Mouse (Mus musculus) liver, embryonic 12.5 days (tissue): ENCODE results near the gene Trappc10. TPM values are rescaled to one million over a fixed set of nuclear protein-coding genes. Genes with fewer than 3 reads are reported as not detected.
A peak's percentile ranks its signal among the peaks of the same experiment; 100 is the strongest.

Experiments used
- ATAC-seq: fragments of 200-750 bp; cut with Nextera tagmentation; 2 replicates; pipeline ENCODE4 v1.8.0; 2017; ENCODE audit warnings: moderate number of reproducible peaks, mild to moderate bottlenecking, moderate library complexity
- H3K27ac ChIP-seq: fragments of 300-500 bp; sonication (generic); 2 replicates; pipeline ENCODE4 v1.5.1; 2016; ENCODE audit warnings: mild to moderate bottlenecking
- H3K27me3 ChIP-seq: fragments of 300-500 bp; sonication (generic); replicated peaks from 2 replicates; pipeline ENCODE4 v1.6.1; 2016; ENCODE audit warnings: mild to moderate bottlenecking, moderate library complexity
- H3K36me3 ChIP-seq: fragments of 300-500 bp; sonication (generic); 2 replicates; pipeline ENCODE4 v1.6.1; 2016; ENCODE audit warnings: mild to moderate bottlenecking, moderate library complexity
- H3K4me1 ChIP-seq: fragments of 300-500 bp; sonication (generic); 2 replicates; pipeline ENCODE4 v1.6.1; 2016
- H3K4me2 ChIP-seq: fragments of 300-500 bp; sonication (generic); 2 replicates; pipeline ENCODE4 v1.6.1; 2016; ENCODE audit warnings: mild to moderate bottlenecking, moderate library complexity
- H3K4me3 ChIP-seq: fragments of 300-500 bp; sonication (generic); 2 replicates; pipeline ENCODE4 v1.5.1; 2016; ENCODE audit warnings: mild to moderate bottlenecking, moderate library complexity
- H3K9ac ChIP-seq: fragments of 300-500 bp; sonication (generic); 2 replicates; pipeline ENCODE4 v1.6.1; 2016; ENCODE audit warnings: mild to moderate bottlenecking, moderate library complexity
- H3K9me3 ChIP-seq: fragments of 300-500 bp; sonication (generic); replicated peaks from 2 replicates; pipeline ENCODE4 v1.6.1; 2016; ENCODE audit warnings: mild to moderate bottlenecking, moderate library complexity
- WGBS: fragments of 180-500 bp; shearing (Covaris S2); methylation state at CpG from one replicate; pipeline ENCODE4 v1.1.7; 2016; ENCODE audit not compliant: insufficient replicate concordance; 5-methylcytosine and 5-hydroxymethylcytosine counted together
- polyA plus RNA-seq: library from polyadenylated mRNA; unstranded; fragments of >200 nt; fragmentation: Nextera tagmentation; extraction: Ambion mirVana; gene quantifications from 2 replicates; pipeline ENCODE4 v1.2.1, GENCODE M21; 2016

The Trappc10 gene
- 21.9 and 24.5 TPM in 2 replicates for polyA plus RNA-seq

DNA sequence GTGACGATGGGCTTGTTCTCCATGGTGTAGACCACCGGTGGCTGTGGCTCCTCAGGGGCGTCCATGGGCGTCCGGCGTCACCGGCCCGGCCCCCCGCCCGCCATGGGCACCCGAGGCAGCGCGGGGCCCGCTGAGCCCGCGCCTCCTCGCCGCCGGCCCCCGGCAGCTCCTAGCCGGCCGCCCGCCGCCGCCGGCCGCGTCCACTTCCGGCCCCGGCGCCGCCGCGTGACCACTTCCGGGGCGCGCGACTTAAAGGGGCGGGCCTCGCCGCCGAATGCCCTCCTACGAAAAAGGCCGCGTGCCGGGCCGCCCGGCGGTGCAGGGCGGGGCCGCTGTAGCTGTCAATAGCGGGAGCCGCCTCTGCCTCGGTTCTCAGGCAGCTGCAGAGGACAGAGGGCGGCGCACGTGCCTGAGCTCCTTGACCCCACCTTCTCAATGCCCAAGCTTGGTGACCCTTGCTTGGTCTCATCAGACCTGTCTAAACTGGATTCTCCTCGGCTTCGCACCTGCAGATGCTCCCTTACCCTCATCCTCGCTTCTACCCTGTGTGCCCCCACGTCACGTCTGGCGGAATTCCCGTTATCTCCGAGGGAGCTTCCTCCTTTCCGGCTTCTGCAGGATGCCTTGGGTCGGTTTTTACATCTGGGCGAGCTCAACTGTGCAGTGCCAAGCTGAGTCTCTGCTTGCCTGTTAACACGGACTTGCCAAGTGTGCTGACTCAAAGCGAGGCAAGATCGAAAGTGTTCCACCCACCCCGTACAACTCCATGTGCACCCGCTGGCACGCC lies at the start of gene Trappc10:
Gene Trappc10, minus strand, starts transcription at position 204 of the 787 bp plus-strand sequence.
- peaks cover 73% of the 10 kb centered on the region for H3K4me1 ChIP-seq
- H3K36me3 ChIP-seq: peaks cover 12% of the 10 kb centered on the region; the same call in 1 of the 2 replicates

GRCm38 (mm10) chr10:78293576-78293975 lies 49.1 kb upstream of the Trappc10 start:
- H3K9me3 ChIP-seq: no peaks in the 10 kb centered on the region
- no peaks in the 10 kb centered on the region; the same call in 1 of the 2 replicates for H3K27me3 ChIP-seq
- H3K27ac ChIP-seq: no peak overlapping the region
- H3K4me3 ChIP-seq: no peak overlapping the region
- peaks cover 25% of the 10 kb centered on the region for H3K4me1 ChIP-seq
- H3K4me2 ChIP-seq: no peak overlapping the region
- no peak for ATAC-seq
- 52% methylated on average over 1 of the region's 1 CpGs for WGBS
- H3K9ac ChIP-seq: no peak overlapping the region
- H3K36me3 ChIP-seq: no peaks in the 10 kb centered on the region

More for the DNA sequence above, at the start of gene Trappc10:
- Histone ChIP-seq H3K27ac (peak within 1 kb of the TSS; percentile 90), H3K9ac (peak within 1 kb of the TSS; percentile 96), H3K9me3 (no peaks in the 10 kb centered on the region), H3K27me3 (no peaks in the 10 kb centered on the region), H3K4me3 (peak within 1 kb of the TSS; percentile 95), H3K4me2 (peak within 1 kb of the TSS; percentile 98)
- peak; percentile 92 for ATAC-seq
- under 1% methylated on average over 65 of the region's 74 CpGs for WGBS

DNA sequence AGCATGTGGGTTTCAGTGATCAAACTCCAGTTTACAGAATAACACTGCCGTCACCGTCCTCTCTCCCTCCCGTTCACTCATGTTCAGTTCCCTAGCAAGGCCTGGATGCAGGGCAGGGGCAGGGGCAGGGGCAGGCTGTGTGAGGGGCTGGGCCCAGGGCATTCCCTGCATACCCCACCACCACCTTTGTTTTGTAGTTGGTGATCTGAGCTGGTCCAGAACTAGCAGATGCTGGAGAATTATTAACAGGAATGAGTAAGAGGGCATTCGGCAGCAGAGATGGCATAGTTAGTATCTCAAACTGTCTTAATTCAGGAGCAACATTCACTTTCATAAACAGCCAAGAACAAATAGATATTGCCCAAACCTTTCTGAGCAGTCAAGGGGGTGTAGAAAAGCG lies 47.9 kb upstream of the Trappc10 start:
- no peak for ATAC-seq
- Histone ChIP-seq H3K27ac (no peak overlapping the region), H3K36me3 (no peaks in the 10 kb centered on the region), H3K4me1 (peaks cover 16% of the 10 kb centered on the region; the same call in 1 of the 2 replicates), H3K4me3 (no peak overlapping the region), H3K9me3 (no peaks in the 10 kb centered on the region), H3K9ac (no peak overlapping the region), H3K27me3 (no peaks in the 10 kb centered on the region; the same call in 1 of the 2 replicates), H3K4me2 (no peak overlapping the region)
- 84% methylated on average over 5 of the region's 5 CpGs for whole genome bisulfite sequencing

- Histone ChIP-seq H3K9me3 (no peaks in the 10 kb centered on the region), H3K36me3 (peaks cover 12% of the 10 kb centered on the region), H3K4me2 (no peak overlapping the region), H3K9ac (no peak overlapping the region), H3K4me1 (peaks cover 10% of the 10 kb centered on the region; the same call in 1 of the 2 replicates), H3K27ac (no peak overlapping the region), H3K4me3 (no peak overlapping the region), H3K27me3 (no peaks in the 10 kb centered on the region; the same call in 1 of the 2 replicates)
- no peak for ATAC-seq
- 69% methylated on average over 8 of the region's 8 CpGs for WGBS
Observed at GRCm38 (mm10) chr10:78290730-78291535, 46.5 kb upstream of the Trappc10 start.

GRCm38 (mm10) chr10:78288896-78289295 lies 44.5 kb upstream of the Trappc10 start:
- H3K9me3 ChIP-seq: no peaks in the 10 kb centered on the region
- H3K27ac ChIP-seq: no peak overlapping the region
- no peak overlapping the region for H3K4me3 ChIP-seq
- H3K27me3 ChIP-seq: peaks cover 2% of the 10 kb centered on the region; the same call in 1 of the 2 replicates
- WGBS: 58% methylated on average over 4 of the region's 4 CpGs
- peaks cover 21% of the 10 kb centered on the region for H3K36me3 ChIP-seq
- H3K4me1 ChIP-seq: peaks cover 8% of the 10 kb centered on the region; the same call in 1 of the 2 replicates
- ATAC-seq: no peak
- H3K4me2 ChIP-seq: no peak overlapping the region
- H3K9ac ChIP-seq: no peak overlapping the region

DNA sequence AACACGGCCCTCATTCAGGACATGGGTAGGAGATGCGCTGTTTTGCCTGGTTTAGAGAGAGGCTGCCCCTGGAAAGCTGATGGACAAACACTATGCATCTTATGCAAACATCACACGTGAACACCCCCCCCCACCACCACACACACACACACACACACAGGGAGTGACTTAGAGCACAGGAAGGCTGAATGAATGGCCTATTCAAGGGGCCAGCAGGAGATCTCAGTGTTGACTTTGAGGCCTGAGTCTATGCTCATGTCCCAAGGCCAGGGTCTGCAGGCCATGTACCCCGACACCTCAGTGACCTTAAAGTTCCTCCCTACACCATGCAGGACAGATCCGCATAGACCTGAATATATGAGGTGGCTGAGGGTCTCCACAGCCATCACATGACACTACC lies 43.7 kb upstream of the Trappc10 start:
- 78% methylated on average over 5 of the region's 5 CpGs for WGBS
- H3K27ac ChIP-seq: no peak overlapping the region
- ATAC-seq: no peak

DNA sequence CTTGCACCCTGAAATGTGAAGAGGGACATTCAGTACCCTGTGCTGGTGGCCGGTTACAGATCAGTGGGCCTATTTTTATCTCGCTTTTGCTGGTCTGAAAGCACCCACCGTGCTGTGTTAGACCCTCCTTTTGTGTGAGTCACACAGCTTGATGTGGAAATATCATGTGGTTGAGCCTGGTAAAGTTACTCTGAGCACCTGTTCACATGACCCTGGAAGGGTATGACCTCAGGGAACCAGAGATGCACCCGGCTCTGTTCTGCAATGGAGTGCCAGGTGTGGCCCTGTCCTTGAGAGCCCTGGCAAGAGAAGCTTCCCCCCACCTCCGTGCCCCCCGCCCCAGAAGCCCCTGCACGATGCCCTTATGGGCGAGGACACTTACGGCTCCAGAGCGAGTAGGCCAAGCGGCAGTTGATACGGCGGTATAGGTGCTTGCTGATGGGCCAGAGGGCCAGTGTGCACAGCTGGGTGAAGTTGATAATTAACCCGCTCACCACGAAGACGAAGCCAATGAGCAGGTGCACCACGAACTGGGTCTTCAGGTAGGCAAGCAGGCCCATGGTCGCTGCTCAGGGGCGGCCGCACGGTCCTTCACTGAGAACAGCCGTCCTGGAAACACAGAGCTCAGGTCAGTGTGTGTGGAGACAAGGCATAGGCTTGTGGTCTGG lies 43.2 kb upstream of the Trappc10 start:
- 0 out of 2 replicates have a peak, but pooled peaks cover 3% of the 10 kb centered on the region for H3K4me1 ChIP-seq
- peaks cover 6% of the 10 kb centered on the region; the same call in 1 of the 2 replicates for H3K27me3 ChIP-seq
- whole genome bisulfite sequencing: 74% methylated on average over 22 of the region's 22 CpGs
- no peaks in the 10 kb centered on the region for H3K9me3 ChIP-seq
- H3K27ac ChIP-seq: no peak overlapping the region
- ATAC-seq: peak; percentile 16; the same call in 1 of the 2 replicates
- no peak overlapping the region for H3K4me3 ChIP-seq
- no peak overlapping the region for H3K9ac ChIP-seq
- no peak overlapping the region for H3K4me2 ChIP-seq
- peaks cover 33% of the 10 kb centered on the region for H3K36me3 ChIP-seq

More for the DNA sequence above, 43.7 kb upstream of the Trappc10 start:
- Histone ChIP-seq H3K36me3 (peaks cover 28% of the 10 kb centered on the region), H3K27me3 (peaks cover 6% of the 10 kb centered on the region; the same call in 1 of the 2 replicates), H3K9ac (no peak overlapping the region), H3K4me3 (no peak overlapping the region), H3K9me3 (no peaks in the 10 kb centered on the region), H3K4me1 (0 out of 2 replicates have a peak, but pooled peaks cover 3% of the 10 kb centered on the region), H3K4me2 (no peak overlapping the region)

DNA sequence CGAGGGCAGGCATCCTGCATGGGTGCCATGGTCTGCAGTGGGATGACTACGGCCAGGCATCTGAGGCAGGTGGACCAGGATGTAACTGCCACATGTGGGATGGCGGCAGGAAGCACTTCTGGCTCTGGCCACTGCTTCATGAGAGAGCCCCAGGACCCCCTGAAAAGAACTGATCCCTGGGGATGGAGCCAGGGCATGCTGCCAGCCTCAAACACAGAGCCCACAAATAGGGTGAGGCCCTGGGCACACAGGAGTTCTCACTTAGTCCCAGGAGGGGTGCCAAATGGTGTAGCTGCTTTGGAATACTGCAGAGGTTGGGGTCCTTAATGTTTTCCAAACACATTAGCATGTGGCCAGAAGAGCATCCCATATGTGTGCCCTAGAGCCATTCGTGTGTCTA lies 41.5 kb upstream of the Trappc10 start:
- Histone ChIP-seq H3K9me3 (no peaks in the 10 kb centered on the region), H3K27ac (no peak overlapping the region), H3K36me3 (peaks cover 48% of the 10 kb centered on the region), H3K27me3 (peaks cover 6% of the 10 kb centered on the region; the same call in 1 of the 2 replicates), H3K4me2 (no peak overlapping the region), H3K4me1 (0 out of 2 replicates have a peak, but pooled peaks cover 3% of the 10 kb centered on the region), H3K9ac (no peak overlapping the region), H3K4me3 (no peak overlapping the region)
- ATAC-seq: no peak
- WGBS: 75% methylated on average over 4 of the region's 4 CpGs

- H3K4me3 ChIP-seq: no peak overlapping the region
- 47% methylated on average over 6 of the region's 6 CpGs for WGBS
- ATAC-seq: peak; percentile 39; the same call in 1 of the 2 replicates
- peaks cover 6% of the 10 kb centered on the region; the same call in 1 of the 2 replicates for H3K27me3 ChIP-seq
- H3K36me3 ChIP-seq: peaks cover 54% of the 10 kb centered on the region
- H3K4me2 ChIP-seq: no peak overlapping the region
- 0 out of 2 replicates have a peak, but pooled peaks cover 3% of the 10 kb centered on the region for H3K4me1 ChIP-seq
- H3K9ac ChIP-seq: no peak overlapping the region
- H3K9me3 ChIP-seq: no peaks in the 10 kb centered on the region
- H3K27ac ChIP-seq: no peak overlapping the region
Observed at GRCm38 (mm10) chr10:78285409-78285808, 41.0 kb upstream of the Trappc10 start.

DNA sequence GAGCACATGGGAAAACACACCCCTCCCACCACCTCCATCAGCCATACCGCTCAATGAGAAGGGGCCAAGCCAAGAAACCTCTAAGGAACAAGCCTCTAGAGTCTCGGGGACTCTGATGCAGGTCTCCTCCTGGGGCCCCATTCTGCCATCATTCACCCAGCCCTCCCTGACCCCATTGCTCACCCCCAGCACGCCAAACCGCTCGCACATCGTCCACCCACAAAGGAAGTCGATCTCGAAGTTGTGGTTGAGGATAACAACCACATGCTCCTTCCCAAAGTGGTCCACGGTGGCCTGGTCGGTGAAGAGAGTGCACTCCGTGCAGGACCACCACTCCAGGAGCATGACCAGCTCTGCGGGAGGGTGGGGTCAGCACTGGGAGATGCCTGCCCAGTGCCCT lies 40.4 kb upstream of the Trappc10 start:
- no peak overlapping the region for H3K4me2 ChIP-seq
- peaks cover 57% of the 10 kb centered on the region for H3K36me3 ChIP-seq
- H3K27me3 ChIP-seq: peaks cover 6% of the 10 kb centered on the region; the same call in 1 of the 2 replicates
- H3K9ac ChIP-seq: no peak overlapping the region
- 0 out of 2 replicates have a peak, but pooled peaks cover 3% of the 10 kb centered on the region for H3K4me1 ChIP-seq
- ATAC-seq: no peak
- H3K4me3 ChIP-seq: no peak overlapping the region
- no peak overlapping the region; the same call in 1 of the 2 replicates for H3K27ac ChIP-seq
- no peaks in the 10 kb centered on the region for H3K9me3 ChIP-seq
- 16% methylated on average over 12 of the region's 12 CpGs for WGBS

GRCm38 (mm10) chr10:78282411-78282810 lies 38.0 kb upstream of the Trappc10 start:
- no peak for ATAC-seq
- 74% methylated on average over 4 of the region's 4 CpGs for WGBS
- H3K4me2 ChIP-seq: no peak overlapping the region

More at GRCm38 (mm10) chr10:78282411-78282810, 38.0 kb upstream of the Trappc10 start:
- Histone ChIP-seq H3K9ac (no peak overlapping the region), H3K27ac (no peak overlapping the region), H3K27me3 (peaks cover 6% of the 10 kb centered on the region; the same call in 1 of the 2 replicates), H3K4me3 (no peak overlapping the region), H3K36me3 (peaks cover 65% of the 10 kb centered on the region), H3K4me1 (no peaks in the 10 kb centered on the region), H3K9me3 (no peaks in the 10 kb centered on the region)
